Mouse (Mus musculus) liver, embryonic 15.5 days (tissue): ENCODE results near the gene Reg4. TPM values are rescaled to one million over a fixed set of nuclear protein-coding genes. Genes with fewer than 3 reads are reported as not detected.

ENCODE experiments used
- ATAC-seq: fragments of 200-750 bp; cut with Nextera tagmentation; 2 replicates; pipeline ENCODE4 v1.8.0; 2017; ENCODE audit warnings: moderate number of reproducible peaks, mild to moderate bottlenecking, moderate library complexity; ENCODE audit not compliant: insufficient read depth
- H3K27ac ChIP-seq: fragments of 300-500 bp; sonication (generic); replicated peaks from 2 replicates; pipeline ENCODE4 v1.5.1; 2015; ENCODE audit warnings: mild to moderate bottlenecking, inconsistent platforms
- H3K27me3 ChIP-seq: fragments of 300-500 bp; sonication (generic); 2 replicates; pipeline ENCODE4 v1.6.1; 2015; ENCODE audit warnings: mild to moderate bottlenecking, inconsistent platforms
- H3K36me3 ChIP-seq: fragments of 300-500 bp; sonication (generic); replicated peaks from 2 replicates; pipeline ENCODE4 v1.6.1; 2015; ENCODE audit warnings: moderate library complexity, mild to moderate bottlenecking, inconsistent platforms
- H3K4me1 ChIP-seq: fragments of 300-500 bp; sonication (generic); replicated peaks from 2 replicates; pipeline ENCODE4 v1.6.1; 2015; ENCODE audit warnings: inconsistent platforms
- H3K4me2 ChIP-seq: fragments of 300-500 bp; sonication (generic); 2 replicates; pipeline ENCODE4 v1.6.1; 2015; ENCODE audit warnings: moderate library complexity, mild to moderate bottlenecking, inconsistent platforms
- H3K4me3 ChIP-seq: fragments of 300-500 bp; sonication (generic); replicated peaks from 2 replicates; pipeline ENCODE4 v1.5.1; 2015; ENCODE audit warnings: mild to moderate bottlenecking, inconsistent platforms
- H3K9ac ChIP-seq: fragments of 300-500 bp; sonication (generic); 2 replicates; pipeline ENCODE4 v1.6.1; 2015; ENCODE audit warnings: moderate library complexity, mild to moderate bottlenecking, inconsistent platforms
- H3K9me3 ChIP-seq: fragments of 300-500 bp; sonication (generic); replicated peaks from 2 replicates; pipeline ENCODE4 v1.6.1; 2016; ENCODE audit warnings: inconsistent platforms
- WGBS: fragments of 180-500 bp; shearing (Covaris S2); methylation state at CpG from one replicate; pipeline ENCODE4 v1.1.7; 2015; ENCODE audit warnings: mixed read lengths; ENCODE audit not compliant: insufficient replicate concordance; 5-methylcytosine and 5-hydroxymethylcytosine counted together
- polyA plus RNA-seq: library from polyadenylated mRNA; unstranded; fragments of >200 nt; fragmentation: Nextera tagmentation; extraction: Ambion mirVana; gene quantifications from 2 replicates; pipeline ENCODE4 v1.2.1, GENCODE M21; 2015

The Reg4 gene
- polyA plus RNA-seq, 1 experiment from 2014 or later: not detected

DNA sequence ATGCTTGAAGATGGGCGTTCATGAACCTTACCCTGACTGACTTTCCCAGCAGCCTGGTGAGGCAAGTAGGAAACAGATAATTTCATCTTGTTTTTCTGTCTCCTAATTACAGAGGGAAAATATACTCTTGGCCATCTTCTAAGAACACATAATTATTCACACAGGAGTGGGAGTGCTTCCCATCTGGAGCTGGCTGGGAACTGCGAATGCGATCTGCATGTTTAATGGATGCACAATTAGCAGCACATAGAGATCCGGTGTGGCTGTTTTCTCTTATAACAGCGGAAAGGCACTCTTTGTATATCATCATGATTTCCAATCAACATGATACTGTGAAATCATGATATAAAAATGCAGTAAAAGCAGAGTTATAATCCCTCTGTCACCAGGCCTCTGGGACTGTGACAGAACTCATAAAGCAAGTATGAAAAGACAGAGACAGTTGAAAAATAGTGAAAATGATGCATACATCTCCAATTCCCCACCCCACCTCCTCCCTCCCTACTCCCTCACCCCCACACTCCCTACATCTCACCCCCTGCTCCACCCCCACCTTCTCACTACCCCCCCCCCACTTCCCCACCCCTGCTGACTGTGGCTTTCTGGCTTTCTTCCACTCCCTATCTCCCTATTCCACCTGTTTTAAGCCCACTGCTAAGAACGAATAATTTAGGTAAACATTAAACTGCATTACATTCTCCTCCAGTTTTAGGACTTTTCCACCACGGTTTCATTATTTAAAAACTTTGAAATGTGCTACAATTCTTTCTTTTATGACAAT lies 10.5 kb upstream of the Reg4 start:
- ATAC-seq: no peak
- Histone ChIP-seq H3K4me1 (no peaks in the 10 kb centered on the region), H3K9me3 (no peaks in the 10 kb centered on the region), H3K27ac (no peak overlapping the region), H3K4me2 (no peak overlapping the region), H3K27me3 (no peaks in the 10 kb centered on the region), H3K36me3 (no peaks in the 10 kb centered on the region), H3K4me3 (no peak overlapping the region), H3K9ac (no peak overlapping the region)
- WGBS: 63% methylated on average over 7 of the region's 7 CpGs

DNA sequence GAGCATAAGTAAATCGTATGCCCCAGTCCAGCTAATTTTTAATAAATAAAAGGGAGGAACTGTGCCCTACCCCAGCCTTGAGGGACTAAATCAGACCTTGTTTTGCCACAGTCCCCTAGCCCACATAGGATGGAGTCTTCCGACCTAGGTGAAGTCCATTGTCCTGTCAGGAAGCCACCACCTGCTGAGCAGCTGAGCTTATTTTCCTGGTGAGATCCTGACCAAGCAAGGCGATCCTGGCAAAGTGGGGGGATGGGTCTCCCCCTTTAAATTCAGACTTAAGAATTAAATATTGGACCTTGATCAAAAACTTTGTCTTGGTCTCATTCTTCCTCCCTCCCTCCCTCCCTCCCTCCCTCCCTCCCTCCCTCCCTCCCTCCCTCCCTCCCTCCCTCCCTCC lies 5.7 kb upstream of the Reg4 start:
- H3K27me3 ChIP-seq: no peaks in the 10 kb centered on the region
- WGBS: 70% methylated on average over 3 of the region's 3 CpGs
- no peaks in the 10 kb centered on the region for H3K36me3 ChIP-seq
- H3K4me2 ChIP-seq: no peak overlapping the region
- no peak overlapping the region for H3K4me3 ChIP-seq
- H3K4me1 ChIP-seq: no peaks in the 10 kb centered on the region
- H3K9me3 ChIP-seq: no peaks in the 10 kb centered on the region
- no peak overlapping the region for H3K9ac ChIP-seq
- H3K27ac ChIP-seq: no peak overlapping the region
- no peak for ATAC-seq

DNA sequence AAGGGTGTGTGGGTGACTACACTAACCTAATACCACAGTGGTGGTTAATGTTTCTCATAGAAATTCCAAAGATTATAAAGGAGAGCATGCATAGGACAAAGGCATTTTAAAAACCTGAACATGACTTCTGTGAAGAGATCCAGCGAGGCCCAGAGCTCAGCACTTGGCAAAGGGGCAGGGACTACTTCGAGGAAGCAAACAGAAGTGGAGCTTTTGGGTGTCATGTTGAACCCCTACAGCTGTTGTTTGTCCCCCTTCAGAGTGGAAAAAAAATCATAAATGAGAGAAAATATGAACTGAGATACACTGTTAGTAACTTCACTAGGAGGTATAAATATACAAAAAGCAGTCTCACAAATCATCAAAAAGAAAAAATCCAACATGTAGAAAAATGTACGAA lies 1.3 kb downstream of the Reg4 start:
- Histone ChIP-seq H3K4me2 (no peak overlapping the region), H3K27ac (no peak overlapping the region), H3K36me3 (no peaks in the 10 kb centered on the region), H3K9ac (no peak overlapping the region), H3K27me3 (no peaks in the 10 kb centered on the region), H3K9me3 (no peaks in the 10 kb centered on the region), H3K4me1 (peaks cover 6% of the 10 kb centered on the region), H3K4me3 (no peak overlapping the region)
- no peak for ATAC-seq
- 66% methylated on average over 3 of the region's 3 CpGs for WGBS

DNA sequence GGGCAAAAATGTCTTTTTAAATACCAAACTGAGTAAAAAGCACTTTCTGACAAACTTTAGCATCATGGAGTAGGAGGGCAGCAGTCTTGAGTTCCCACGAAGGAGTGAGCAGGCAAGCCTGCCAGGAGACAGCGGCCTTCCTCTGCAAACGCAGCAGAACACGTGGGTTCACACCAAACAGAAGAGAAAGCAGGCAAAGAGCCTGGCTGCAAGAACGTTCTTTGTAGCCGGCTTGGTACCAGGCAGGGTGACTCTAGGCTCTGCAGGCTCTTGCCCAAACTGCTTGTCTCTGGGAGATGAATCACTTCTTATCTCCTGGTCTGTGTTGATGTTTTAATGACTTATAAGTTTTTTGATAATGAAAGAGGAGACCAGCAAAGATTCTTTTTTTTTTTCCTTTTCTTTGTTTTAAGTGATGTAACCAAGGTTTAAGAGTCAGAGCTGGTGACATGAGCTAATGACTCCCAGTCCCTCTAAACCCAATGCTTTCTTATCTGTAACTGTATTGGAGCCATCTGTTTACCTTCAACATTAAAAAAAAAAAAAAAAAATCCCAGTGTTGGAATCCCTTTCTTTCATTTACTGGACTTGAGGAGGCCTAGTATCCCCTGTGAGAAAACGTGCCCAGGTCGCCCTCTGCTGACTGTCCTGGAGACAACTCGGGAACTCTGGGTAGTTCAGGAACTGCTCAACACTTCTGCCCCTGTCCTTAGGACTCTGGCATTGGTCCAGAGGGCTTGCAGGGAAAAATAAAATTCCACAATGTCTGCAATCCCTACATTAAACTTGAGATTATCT lies 2.0 kb downstream of the Reg4 start:
- Histone ChIP-seq H3K9me3 (no peaks in the 10 kb centered on the region), H3K27ac (no peak overlapping the region)

DNA sequence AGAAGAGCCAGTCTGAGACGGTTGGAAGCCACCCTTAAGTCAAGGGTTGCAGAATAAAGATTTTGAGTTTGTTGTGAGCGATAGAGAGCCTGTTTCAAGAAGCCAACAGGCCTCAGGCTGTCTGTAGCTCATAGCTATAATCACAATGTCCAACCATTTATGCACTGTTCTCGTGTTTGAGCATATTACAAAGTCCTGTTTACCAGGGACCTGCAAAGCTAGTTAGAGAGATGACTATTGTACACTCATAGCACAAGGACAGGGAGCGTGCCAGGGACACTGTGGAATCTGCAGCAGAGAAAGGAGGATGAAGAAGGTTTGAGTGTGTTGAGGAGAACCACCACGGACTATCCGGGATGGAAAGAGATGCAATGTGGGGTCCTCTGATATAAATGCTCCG lies 3.0 kb downstream of the Reg4 start:
- Histone ChIP-seq H3K27me3 (no peaks in the 10 kb centered on the region), H3K27ac (no peak overlapping the region), H3K4me3 (no peak overlapping the region), H3K9me3 (no peaks in the 10 kb centered on the region), H3K4me2 (no peak overlapping the region), H3K9ac (no peak overlapping the region), H3K4me1 (peaks cover 6% of the 10 kb centered on the region), H3K36me3 (no peaks in the 10 kb centered on the region)
- WGBS: 70% methylated on average over 7 of the region's 7 CpGs
- ATAC-seq: no peak

More for the DNA sequence above, 2.0 kb downstream of the Reg4 start:
- ATAC-seq: no peak
- Histone ChIP-seq H3K4me2 (no peak overlapping the region), H3K27me3 (no peaks in the 10 kb centered on the region), H3K4me1 (peaks cover 6% of the 10 kb centered on the region), H3K36me3 (no peaks in the 10 kb centered on the region), H3K9ac (no peak overlapping the region), H3K4me3 (no peak overlapping the region)
- 20% methylated on average over 9 of the region's 9 CpGs for WGBS

DNA sequence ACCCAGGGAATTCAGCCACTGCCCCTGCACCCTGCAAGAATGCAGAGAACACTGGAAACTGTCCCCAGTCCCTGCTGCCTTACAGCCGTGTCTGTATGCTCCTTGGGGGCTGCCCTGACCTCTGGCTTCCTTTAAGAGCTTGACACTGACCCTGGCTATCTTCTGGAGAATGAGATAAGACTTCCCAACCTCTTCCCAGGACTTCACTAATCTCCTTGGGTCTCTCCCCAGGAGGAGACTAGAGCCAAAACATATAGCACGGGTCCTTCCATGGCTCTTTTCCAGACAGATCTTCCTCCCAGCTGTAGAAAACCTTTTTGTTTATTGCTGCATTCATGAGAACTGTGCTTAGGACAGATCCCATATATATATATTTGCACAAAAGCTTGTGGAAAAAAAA lies 3.8 kb downstream of the Reg4 start:
- Histone ChIP-seq H3K9ac (no peak overlapping the region), H3K4me2 (no peak overlapping the region), H3K27me3 (no peaks in the 10 kb centered on the region), H3K4me1 (peaks cover 6% of the 10 kb centered on the region), H3K36me3 (no peaks in the 10 kb centered on the region), H3K9me3 (no peaks in the 10 kb centered on the region), H3K27ac (no peak overlapping the region), H3K4me3 (no peak overlapping the region)
- ATAC-seq: no peak
- WGBS: 35% methylated on average over 2 of the region's 2 CpGs

DNA sequence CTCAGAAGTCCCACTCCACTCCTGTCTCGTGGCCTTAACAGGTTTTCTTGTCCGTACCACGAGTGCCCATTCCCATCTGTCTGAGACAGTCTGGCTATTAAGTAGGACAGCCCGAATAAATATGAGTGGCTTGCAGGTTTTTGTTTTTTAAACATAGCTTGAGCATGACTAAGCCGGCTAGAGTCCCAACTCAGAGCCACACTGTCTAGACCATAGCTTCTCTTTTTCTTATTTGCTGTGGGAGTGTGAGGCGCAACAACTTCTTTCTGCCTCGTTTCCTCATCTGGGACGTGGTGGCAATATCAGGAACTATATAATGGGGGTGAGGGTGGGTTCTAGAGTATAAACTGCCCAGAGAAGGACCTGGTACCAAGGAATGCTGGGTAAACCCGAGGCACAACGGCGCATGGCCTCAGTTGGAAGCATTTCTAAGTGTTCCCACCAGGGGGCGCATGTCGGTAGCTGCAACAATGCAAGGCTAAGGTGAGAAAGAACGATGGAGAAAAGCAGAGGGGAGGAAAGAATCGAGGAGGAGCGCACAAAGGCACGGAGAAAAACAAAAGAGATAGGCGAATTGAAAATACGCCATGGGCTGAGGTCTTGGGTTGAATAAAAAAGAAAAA lies 5.1 kb downstream of the Reg4 start:
- H3K27ac ChIP-seq: no peak overlapping the region
- no peak overlapping the region for H3K9ac ChIP-seq
- no peak overlapping the region for H3K4me2 ChIP-seq
- H3K27me3 ChIP-seq: no peaks in the 10 kb centered on the region
- 24% methylated on average over 19 of the region's 19 CpGs for WGBS
- no peaks in the 10 kb centered on the region for H3K36me3 ChIP-seq
- no peak overlapping the region for H3K4me3 ChIP-seq
- H3K4me1 ChIP-seq: peaks cover 6% of the 10 kb centered on the region
- H3K9me3 ChIP-seq: no peaks in the 10 kb centered on the region
- no peak for ATAC-seq

DNA sequence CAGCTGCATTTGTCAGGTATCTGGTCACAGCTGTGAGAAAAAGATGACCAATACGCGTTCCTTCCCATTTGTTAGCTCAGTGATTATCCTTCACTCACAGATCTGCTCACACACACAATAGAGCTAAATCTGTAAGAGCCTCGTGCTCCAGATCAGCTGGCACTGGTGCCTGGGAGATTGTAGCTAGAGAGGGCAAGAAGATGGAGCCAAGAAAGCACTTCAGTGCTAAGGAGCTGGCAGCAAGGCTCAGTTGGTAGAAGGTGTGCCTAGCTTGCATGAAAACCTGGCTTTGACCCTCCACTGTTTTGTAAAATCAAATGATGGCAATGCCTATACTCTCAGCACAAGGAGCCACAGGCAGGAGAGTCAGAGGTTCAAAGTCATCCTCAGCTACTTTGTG lies 5.8 kb downstream of the Reg4 start:
- Histone ChIP-seq H3K27ac (no peak overlapping the region), H3K27me3 (no peaks in the 10 kb centered on the region), H3K4me1 (peaks cover 6% of the 10 kb centered on the region), H3K4me3 (no peak overlapping the region), H3K9me3 (no peaks in the 10 kb centered on the region), H3K4me2 (no peak overlapping the region), H3K9ac (no peak overlapping the region), H3K36me3 (no peaks in the 10 kb centered on the region)
- no peak for ATAC-seq
- 58% methylated on average over 3 of the region's 3 CpGs for WGBS

DNA sequence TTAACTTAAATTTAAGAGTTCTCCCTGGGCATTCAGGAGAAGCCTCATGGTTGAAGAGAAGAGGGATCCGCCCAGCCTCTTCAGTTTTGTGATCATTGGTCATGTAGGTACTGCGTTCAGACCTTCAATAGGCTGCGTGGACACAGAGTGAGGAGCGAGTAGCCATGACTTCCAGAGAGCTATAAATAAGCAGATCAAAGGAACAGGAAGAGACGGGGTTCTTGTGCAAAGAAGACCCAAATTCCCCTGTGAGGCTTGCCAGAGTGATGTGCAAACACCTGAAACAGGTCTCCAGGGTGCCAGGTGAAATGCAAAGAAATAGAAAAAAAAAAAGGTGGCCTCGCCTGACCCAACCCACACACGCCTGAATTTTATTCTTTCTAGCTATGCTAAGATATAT lies 8.0 kb downstream of the Reg4 start:
- Histone ChIP-seq H3K27ac (no peak overlapping the region), H3K27me3 (no peaks in the 10 kb centered on the region), H3K9ac (no peak overlapping the region), H3K9me3 (no peaks in the 10 kb centered on the region), H3K4me1 (peaks cover 6% of the 10 kb centered on the region), H3K4me2 (no peak overlapping the region), H3K4me3 (no peak overlapping the region), H3K36me3 (no peaks in the 10 kb centered on the region)
- 67% methylated on average over 7 of the region's 7 CpGs for WGBS
- no peak for ATAC-seq

DNA sequence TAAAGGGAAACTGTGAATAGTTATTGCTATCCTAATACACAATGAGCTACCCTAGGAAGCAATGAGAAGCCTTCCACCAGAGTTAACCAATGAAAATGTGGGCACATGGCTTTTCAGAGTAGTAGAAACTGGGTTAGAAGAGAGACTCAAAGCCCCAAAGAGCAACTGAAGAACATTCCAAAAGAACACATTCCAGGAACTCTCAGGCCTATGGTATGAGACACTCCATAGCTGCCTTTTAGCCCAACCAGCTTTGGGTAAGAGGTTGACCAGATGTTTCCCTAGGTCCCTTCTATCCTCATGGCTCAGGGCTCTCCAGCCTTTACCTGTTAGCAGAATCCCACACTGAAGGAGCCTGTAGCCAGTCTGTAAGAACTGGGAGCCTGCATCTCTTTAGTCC lies 11.5 kb downstream of the Reg4 start:
- H3K9me3 ChIP-seq: no peaks in the 10 kb centered on the region
- no peak overlapping the region for H3K4me3 ChIP-seq
- no peaks in the 10 kb centered on the region for H3K27me3 ChIP-seq
- no peak overlapping the region for H3K27ac ChIP-seq
- H3K36me3 ChIP-seq: no peaks in the 10 kb centered on the region
- no peak for ATAC-seq
- no peaks in the 10 kb centered on the region for H3K4me1 ChIP-seq
- H3K9ac ChIP-seq: no peak overlapping the region
- H3K4me2 ChIP-seq: no peak overlapping the region

DNA sequence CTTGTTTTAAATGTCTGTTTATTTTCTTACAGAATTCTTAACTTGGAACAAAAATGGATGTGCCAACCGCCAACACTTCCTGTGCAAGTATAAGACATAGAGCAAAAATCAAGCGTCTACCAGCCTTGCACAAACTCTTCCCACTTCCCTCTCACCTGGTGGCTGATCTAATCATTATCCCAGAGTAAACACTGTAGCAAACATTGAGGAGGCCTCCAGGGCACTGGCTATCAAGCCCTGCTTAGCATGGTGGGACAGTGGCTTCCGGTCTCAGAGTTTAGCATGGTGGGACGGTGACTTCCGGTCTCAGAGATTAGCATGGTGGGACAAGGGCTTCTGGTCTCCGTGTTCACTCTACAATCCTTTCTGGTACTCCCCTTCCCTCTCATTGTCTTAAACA lies 14.3 kb downstream of the Reg4 start:
- no peak overlapping the region for H3K9ac ChIP-seq
- no peaks in the 10 kb centered on the region for H3K27me3 ChIP-seq
- H3K4me2 ChIP-seq: no peak overlapping the region
- H3K27ac ChIP-seq: no peak overlapping the region; the same call in 1 of the 2 replicates
- no peaks in the 10 kb centered on the region for H3K36me3 ChIP-seq
- no peak overlapping the region for H3K4me3 ChIP-seq
- ATAC-seq: no peak
- 54% methylated on average over 6 of the region's 6 CpGs for WGBS
- no peaks in the 10 kb centered on the region for H3K4me1 ChIP-seq
- H3K9me3 ChIP-seq: no peaks in the 10 kb centered on the region
